Mouse (Mus musculus): ENCODE data around the gene Dst.
"Not testable (repeated sequence)": the region's sequence is repeated elsewhere in the genome, so short reads cannot be mapped to it uniquely, and the experiment has no call there.

Gene Dst

DNA sequence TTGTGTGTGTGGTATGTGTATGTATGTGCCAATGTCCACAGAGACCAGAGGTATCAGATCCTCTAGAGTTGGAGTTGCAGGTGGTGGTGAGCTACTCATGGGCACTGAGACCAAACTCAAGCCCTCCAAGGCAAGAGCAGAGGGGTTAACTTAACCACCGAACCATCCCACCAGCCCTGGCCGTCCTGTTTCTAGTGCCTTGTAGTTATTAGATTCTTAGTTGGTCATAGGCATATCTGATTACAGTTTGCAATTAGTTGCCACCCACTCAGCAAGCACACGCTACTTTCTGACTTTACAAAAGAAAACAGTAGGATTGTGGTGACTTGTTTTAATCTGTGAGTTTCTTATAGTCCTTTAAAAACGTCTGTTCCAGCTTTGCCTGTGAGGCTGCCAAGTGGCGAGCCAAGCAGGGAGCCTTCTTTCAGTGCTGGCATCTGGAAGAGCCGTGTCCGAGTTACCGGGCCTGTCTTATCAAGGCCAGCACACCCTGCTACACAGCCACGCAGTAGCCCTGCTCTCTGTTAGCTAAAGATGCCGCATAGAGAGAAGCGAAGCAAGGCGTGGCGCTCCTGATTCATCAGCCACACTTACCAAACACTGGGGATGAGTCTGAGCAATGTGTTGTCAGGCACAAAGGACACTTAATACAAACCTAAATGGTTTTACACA lies 392.4 kb downstream of the Dst start:
- DNase-seq: no peak

DNA sequence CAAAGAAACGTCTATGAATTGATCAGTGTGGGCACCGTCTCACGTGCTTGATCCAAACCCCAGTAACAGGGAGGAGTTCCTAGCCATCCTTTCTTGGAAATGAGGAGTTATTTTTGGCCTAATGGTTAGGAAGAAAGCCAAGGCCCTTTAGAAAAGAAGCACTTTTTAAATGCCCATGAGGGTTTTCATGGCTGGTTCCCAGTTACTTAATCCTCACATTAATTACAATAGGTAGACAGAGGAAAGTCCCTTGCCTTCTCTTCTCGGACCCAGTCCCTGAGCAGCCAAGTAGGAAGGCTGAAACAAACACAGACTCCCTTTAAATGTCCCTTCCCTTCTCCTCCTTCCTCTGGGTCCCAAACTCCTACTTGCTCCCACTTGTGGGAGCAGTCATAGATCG lies 396.2 kb downstream of the Dst start:
- DNase-seq: no peak

DNA sequence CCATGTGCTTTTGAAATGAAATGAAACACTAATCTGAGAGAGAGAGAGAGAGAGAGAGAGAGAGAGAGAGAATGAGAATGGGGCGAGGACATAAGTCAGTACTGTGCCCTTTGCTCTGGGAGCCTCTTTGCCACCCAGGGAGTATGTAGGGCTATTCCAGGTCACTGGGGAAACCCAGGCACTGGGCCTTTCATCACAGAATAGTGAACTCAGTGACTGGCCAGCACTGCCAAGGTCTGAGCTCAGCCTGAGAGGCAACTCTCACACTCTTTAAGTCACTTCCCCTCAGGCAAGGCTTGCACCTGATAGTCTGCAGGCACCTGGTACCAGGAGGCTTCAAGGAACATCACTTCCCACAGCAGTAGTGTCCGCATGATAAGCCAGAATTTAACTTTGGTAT lies 398.7 kb downstream of the Dst start:
- no peak for DNase-seq

DNA sequence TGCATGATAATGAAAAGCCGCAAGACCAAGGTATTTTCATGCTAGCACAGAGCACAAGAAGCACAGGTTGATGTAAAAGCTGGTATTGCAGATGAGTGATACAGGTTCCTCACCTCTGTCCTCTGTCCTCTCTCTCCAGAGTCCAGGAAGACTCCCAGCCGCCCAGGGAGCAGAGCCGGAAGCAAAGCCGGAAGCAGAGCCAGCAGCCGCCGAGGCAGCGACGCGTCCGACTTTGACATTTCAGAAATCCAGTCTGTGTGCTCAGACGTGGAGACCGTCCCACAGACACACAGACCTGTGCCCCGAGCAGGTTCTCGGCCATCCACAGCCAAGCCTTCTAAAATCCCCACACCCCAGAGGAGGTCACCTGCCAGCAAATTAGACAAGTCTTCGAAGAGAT lies 399.2 kb downstream of the Dst start:
- DNase-seq: no peak

DNA sequence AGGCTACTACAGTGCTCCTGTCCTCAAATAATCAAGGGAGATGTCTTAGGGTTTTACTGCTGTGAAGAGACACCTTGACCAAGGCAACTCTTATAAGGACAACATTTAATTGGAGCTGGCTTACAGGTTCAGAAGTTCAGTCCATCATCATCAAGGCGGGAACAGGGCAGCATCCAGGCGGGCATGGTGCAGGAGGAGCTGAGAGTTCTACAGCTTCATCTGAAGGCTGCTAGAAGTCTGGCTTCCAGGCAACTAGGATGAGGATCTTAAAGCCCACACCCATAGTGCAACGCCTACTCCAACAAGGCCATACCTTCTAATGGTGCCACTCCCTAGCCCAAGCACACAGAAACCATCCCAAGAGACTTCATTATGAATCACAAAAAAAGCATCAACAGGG lies 400.8 kb downstream of the Dst start:
- DNase-seq: not testable (repeated sequence)

DNA sequence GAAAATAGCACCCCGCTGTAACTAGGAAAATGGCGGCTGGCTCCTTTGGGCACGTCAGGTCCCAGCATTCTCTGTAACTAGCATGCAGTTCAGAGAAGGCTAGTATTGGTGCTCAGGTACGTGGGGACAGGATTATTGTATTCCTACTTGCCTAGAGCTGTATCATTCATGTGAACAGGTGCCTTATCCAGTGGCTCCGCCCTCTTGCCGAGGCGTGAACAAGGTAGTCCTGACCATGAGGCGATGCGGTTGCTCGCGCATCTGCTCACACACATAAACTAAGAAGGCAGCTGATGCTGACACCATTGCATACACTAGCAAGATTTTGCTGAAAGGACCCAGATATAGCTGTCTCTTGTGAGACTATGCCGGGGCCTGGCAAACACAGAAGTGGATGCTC lies 401.4 kb downstream of the Dst start:
- no peak for DNase-seq

DNA sequence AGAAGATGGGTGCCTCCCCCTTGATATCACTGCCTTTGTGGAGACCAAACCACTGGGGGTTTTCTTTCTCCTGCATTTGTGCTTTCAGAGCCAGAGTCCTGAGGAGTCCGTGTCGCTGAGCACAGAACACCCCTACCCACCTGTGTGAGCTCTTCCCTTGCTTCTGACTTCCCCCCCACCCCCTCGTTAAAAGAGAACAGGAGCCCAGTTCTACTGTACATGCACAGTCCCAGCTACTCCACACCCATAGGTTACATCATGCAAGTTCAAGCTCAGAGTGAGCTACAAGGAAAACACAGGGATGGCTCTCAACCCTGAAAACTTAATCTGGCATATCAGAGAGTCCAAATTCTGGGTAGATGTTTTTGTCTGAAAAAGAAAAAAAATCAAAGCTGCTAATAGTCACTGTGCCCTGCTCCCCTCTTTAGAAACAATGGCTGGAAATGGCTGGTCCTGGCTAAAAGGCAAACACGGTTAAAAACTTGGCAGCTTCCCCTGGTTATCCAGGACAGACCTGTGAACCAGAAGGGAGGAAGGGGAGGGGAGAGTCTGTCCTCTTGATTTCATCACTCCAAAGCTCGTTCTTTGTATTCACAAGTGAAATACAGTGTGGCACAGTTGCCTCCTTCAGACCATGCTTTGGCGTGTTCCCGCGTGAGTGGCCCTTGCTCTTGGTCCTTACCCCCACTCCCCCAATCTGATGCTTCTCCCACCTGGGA lies 402.7 kb downstream of the Dst start:
- DNase-seq: no peak

DNA sequence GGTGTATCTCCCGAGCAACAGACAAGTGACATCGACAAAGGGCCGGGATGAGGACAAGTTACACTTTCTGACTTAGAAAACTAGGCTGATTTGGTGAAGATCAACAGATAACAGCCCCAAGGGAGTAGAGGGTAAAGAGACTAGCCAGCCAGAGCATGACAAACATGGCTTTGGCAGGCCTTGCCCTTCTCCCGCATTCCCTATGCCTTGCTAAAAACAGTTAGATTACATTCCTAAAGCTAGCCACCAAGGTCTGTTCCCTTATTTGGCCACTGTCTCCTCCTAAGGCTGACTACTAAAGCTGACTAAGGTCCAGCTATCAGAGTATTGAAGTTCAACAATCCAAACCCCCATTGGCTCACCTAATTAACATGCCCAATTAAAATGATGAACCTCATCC lies 404.8 kb downstream of the Dst start:
- DNase-seq: no peak

DNA sequence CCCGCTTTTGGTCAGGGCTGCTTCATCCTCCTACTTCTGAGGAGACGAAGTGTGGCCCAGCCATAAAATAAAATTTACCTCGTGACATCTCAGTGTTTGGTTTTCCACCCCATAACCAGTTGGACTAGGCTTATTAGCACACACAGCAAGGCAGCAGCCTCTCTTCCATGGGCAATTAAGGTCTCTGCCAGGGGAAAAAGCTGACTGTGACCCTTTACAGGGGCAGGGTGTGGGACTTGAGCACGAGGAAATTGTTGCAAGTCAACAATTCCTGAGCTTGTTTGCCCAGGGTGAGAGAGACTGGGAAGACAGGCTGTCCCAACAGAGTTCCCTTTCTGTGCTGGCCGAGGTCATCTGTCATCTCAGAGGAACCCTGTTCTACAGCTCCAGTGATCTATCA lies 407.4 kb downstream of the Dst start:
- no peak for DNase-seq

DNA sequence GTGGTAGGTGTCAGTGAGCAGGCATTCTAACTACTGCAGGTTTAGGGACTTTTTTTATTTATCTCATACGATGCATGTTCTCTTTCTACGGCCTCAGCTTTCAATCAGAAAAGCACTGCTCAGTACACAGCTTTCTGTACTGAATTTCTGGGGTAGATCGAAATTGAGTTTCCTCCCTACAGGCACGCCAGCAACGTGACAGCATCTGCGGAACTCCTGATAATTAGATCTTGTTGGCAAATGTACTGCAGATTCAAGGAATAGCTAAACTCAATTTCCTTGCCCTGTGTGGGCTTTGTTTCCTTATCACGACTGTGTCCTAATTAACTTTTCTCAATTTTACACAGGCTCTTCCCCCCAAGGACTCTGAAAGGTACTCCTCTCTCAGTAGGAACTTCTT lies 416.2 kb downstream of the Dst start:
- DNase-seq: no peak

DNA sequence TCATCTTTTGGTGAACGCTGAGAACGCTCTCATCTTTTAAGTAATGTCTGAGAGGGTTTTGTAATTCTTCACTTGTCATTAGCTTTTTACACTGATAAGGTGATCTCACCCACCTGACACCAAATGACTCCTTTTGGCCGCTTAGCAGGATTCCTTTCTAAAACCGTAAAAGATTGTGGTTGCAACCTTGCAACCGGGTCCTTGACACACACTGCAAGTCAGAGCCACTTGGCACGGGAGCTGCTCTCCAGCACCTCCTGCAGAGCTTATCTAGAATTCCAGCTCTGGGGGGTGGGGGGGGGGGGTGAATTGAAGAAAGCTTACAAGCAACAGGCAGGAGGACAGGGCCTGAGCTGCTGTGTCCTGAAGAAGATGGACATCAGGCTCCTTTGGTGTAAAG lies 420.6 kb downstream of the Dst start:
- no peak for DNase-seq

DNA sequence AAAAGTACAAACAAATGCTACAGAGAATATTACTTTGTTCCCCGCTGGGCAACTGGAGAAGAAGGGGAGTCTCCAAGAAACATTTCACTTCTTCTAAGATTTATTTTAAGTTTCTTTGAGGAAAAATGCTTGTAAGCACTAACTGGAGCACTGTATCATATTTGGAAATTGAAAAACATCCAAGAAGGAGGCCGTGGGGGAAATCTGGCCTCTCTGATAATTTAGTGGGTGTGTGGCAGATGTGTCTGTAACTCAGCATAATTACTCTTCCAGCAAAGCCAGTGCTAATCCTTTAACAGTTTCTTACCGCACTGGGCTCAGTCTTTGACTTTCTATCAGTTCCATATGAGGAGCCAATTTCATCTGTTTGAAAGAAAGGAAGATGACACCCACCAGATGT lies 423.7 kb downstream of the Dst start:
- no peak for DNase-seq

Data from lung, postnatal 4 days (tissue).